In the genomic region with DNA sequence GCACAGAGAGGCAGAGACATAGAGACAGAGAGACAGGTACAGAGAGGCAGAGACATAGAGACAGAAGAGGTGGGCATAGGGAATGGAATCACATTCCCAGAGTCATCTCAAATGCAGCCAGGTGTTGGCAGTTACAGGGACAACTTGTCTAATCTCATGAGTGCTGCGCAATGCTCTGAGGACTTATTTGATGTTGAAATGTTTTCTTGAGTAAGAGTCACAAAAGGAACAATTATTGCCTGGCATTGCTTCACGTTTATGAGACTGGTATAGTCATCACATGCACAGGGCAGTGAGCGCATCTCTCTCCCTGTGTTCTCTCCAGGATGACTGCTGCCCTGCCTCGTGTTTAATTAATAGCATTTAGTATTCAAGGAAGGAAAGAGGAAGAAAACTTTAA, we compare ENCODE assay signal across 14 mouse cellular contexts. TPM values are rescaled to one million over a fixed set of nuclear protein-coding genes. Genes with fewer than 3 reads are reported as not detected.
DNase-seq lines count a peak whose midpoint lies in the region; ATAC-seq lines count a peak whose summit lies in the region.
"Had no signal": no experiment of that assay in that cellular context is flagged by ENCODE, and none has a peak within 500 bp of the region (broad histone marks: within the 10 kb centered on the region; RNA-seq: fewer than 3 reads in every experiment).

No protein-coding gene starts in this region.

- no peak overlapping the region for H3K4me3 ChIP-seq in embryonic facial prominence, embryonic 14.5 days (ENCODE audit: low read depth, low read length)
- H3K4me3 ChIP-seq in embryonic facial prominence, embryonic 10.5 days = no peak overlapping the region
- no peak overlapping the region for H3K4me3 ChIP-seq in limb, embryonic 15.5 days
- H3K4me3 ChIP-seq: heart, embryonic 13.5 days; liver, embryonic 12.5 days had no signal

- peaks cover 11% of the 10 kb centered on the region; the same call in 1 of the 2 replicates for H3K4me1 ChIP-seq in embryonic facial prominence, embryonic 14.5 days (ENCODE audit: control insufficient read depth, insufficient read depth, low read length)
- peaks cover 20% of the 10 kb centered on the region for H3K4me1 ChIP-seq in embryonic facial prominence, embryonic 10.5 days
- peaks cover 9% of the 10 kb centered on the region; the same call in 1 of the 2 replicates for H3K4me1 ChIP-seq in limb, embryonic 15.5 days
- H3K4me1 ChIP-seq: heart, embryonic 13.5 days; liver, embryonic 12.5 days had no signal

- no peak overlapping the region for H3K4me2 ChIP-seq in embryonic facial prominence, embryonic 14.5 days (ENCODE audit: low read depth, low read length)
- no peak overlapping the region for H3K4me2 ChIP-seq in limb, embryonic 15.5 days
- H3K4me2 ChIP-seq: heart, embryonic 13.5 days; liver, embryonic 12.5 days had no signal

- 0 out of 2 replicates have a peak, but pooled peaks have one; percentile 18 for ATAC-seq in embryonic facial prominence, embryonic 14.5 days (ENCODE audit: low read depth)
- ATAC-seq in limb, embryonic 15.5 days (ENCODE audit: insufficient number of reproducible peaks, low FRiP score, low TSS enrichment, low read depth) = no peak
- peak; percentile 41; the same call in 1 of the 2 replicates for ATAC-seq in neutrophil, adult 5-6 weeks (ENCODE audit: extremely low read depth, insufficient number of reproducible peaks, low FRiP score, poor library complexity, severe bottlenecking)
- ATAC-seq: liver, embryonic 12.5 days had no signal

- no peaks in the 10 kb centered on the region for H3K27me3 ChIP-seq in embryonic facial prominence, embryonic 14.5 days (replicated peaks; ENCODE audit: control insufficient read depth, insufficient read depth, low read length)
- no peaks in the 10 kb centered on the region for H3K27me3 ChIP-seq in embryonic facial prominence, embryonic 10.5 days (replicated peaks; ENCODE audit: low read depth, poor library complexity, severe bottlenecking)
- H3K27me3 ChIP-seq in limb, embryonic 15.5 days = no peaks in the 10 kb centered on the region
- H3K27me3 ChIP-seq: heart, embryonic 13.5 days; liver, embryonic 12.5 days had no signal

- DNase-seq in embryonic facial prominence, embryonic 14.5 days (ENCODE audit: low spot score) = no peak
- DNase-seq in embryonic facial prominence, embryonic 10.5 days (ENCODE audit: low spot score) = no peak
- peak; percentile 46 for DNase-seq in lung, postnatal 36 days
- no peak for DNase-seq in lung, postnatal 4 days
- no peak for DNase-seq in kidney, postnatal 14 days
- no peak for DNase-seq in thymus, postnatal 4 days
- DNase-seq: B cell, adult 2 months; cerebellum, adult 8-10 months; thymus, adult 18-20 months had no signal

- H3K27ac ChIP-seq in embryonic facial prominence, embryonic 14.5 days (replicated peaks; ENCODE audit: low read depth, low read length) = no peak overlapping the region
- H3K27ac ChIP-seq in embryonic facial prominence, embryonic 10.5 days (replicated peaks) = no peak overlapping the region
- H3K27ac ChIP-seq in limb, embryonic 15.5 days = 0 out of 2 replicates have a peak overlapping the region, but pooled peaks have one; percentile 38
- H3K27ac ChIP-seq: heart, embryonic 13.5 days; liver, embryonic 12.5 days had no signal

- no peaks in the 10 kb centered on the region for H3K36me3 ChIP-seq in embryonic facial prominence, embryonic 14.5 days (ENCODE audit: control insufficient read depth, insufficient read depth, low read length)
- H3K36me3 ChIP-seq in embryonic facial prominence, embryonic 10.5 days (replicated peaks) = no peaks in the 10 kb centered on the region
- H3K36me3 ChIP-seq in limb, embryonic 15.5 days = no peaks in the 10 kb centered on the region
- H3K36me3 ChIP-seq: heart, embryonic 13.5 days; liver, embryonic 12.5 days had no signal

- WGBS in embryonic facial prominence, embryonic 14.5 days = 64% methylated on average over 4 of the region's 4 CpGs
- WGBS in embryonic facial prominence, embryonic 10.5 days = 73% methylated on average over 4 of the region's 4 CpGs
- WGBS in limb, embryonic 15.5 days = 54% methylated on average over 4 of the region's 4 CpGs

- H3K9ac ChIP-seq in embryonic facial prominence, embryonic 14.5 days (ENCODE audit: low read depth, low read length) = no peak overlapping the region
- H3K9ac ChIP-seq in limb, embryonic 15.5 days = no peak overlapping the region
- H3K9ac ChIP-seq: heart, embryonic 13.5 days; liver, embryonic 12.5 days had no signal

- H3K9me3 ChIP-seq in embryonic facial prominence, embryonic 14.5 days (ENCODE audit: control insufficient read depth, low read length) = peaks cover 15% of the 10 kb centered on the region
- H3K9me3 ChIP-seq in embryonic facial prominence, embryonic 10.5 days = peaks cover 11% of the 10 kb centered on the region; the same call in 1 of the 2 replicates
- no peaks in the 10 kb centered on the region for H3K9me3 ChIP-seq in limb, embryonic 15.5 days
- H3K9me3 ChIP-seq: liver, embryonic 12.5 days had no signal

RNA-seq across cellular contexts. Expression of gene Ccn6, which starts 45.1 kb away (rescaled TPM):
- 0.56 and 1.2 TPM in 2 replicates for polyA plus RNA-seq in embryonic facial prominence, embryonic 14.5 days (2014; fragmentation: Nextera tagmentation; extraction: Ambion mirVana)
- 0.24 and 0.36 TPM in 2 replicates for polyA plus RNA-seq in embryonic facial prominence, embryonic 10.5 days (2016; fragmentation: Nextera tagmentation; extraction: Ambion mirVana)
- polyA plus RNA-seq in limb, embryonic 15.5 days (2015; fragmentation: Nextera tagmentation; extraction: Ambion mirVana) = 0.67 and 1.2 TPM in 2 replicates
- not detected in 2 replicates for total RNA-seq in neutrophil, adult 5-6 weeks (2017)
- polyA plus RNA-seq: embryonic facial prominence, embryonic 11.5 days; heart, embryonic 13.5 days; liver, embryonic 12.5 days had no signal
